Mouse (Mus musculus) hindbrain, embryonic 15.5 days (tissue): Measurements from ENCODE around the gene Pigl. TPM values are rescaled to one million over a fixed set of nuclear protein-coding genes. Genes with fewer than 3 reads are reported as not detected.
"Not testable (repeated sequence)": the region's sequence is repeated elsewhere in the genome, so short reads cannot be mapped to it uniquely, and the experiment has no call there.

ENCODE experiments used
- ATAC-seq: fragments of 200-750 bp; cut with Nextera tagmentation; 2 replicates; pipeline ENCODE4 v1.8.0; 2017; ENCODE audit warnings: low read depth, moderate number of reproducible peaks, moderate TSS enrichment; ENCODE audit not compliant: low FRiP score
- H3K27ac ChIP-seq: fragments of 300-500 bp; sonication (generic); replicated peaks from 2 replicates; pipeline ENCODE4 v1.5.1; 2015; ENCODE audit warnings: mild to moderate bottlenecking, inconsistent platforms
- H3K27me3 ChIP-seq: fragments of 300-500 bp; sonication (generic); 2 replicates; pipeline ENCODE4 v1.6.1; 2015; ENCODE audit warnings: control low read depth, inconsistent platforms
- H3K36me3 ChIP-seq: fragments of 300-500 bp; sonication (generic); 2 replicates; pipeline ENCODE4 v1.6.1; 2015; ENCODE audit warnings: control low read depth, inconsistent platforms
- H3K4me1 ChIP-seq: fragments of 300-500 bp; sonication (generic); replicated peaks from 2 replicates; pipeline ENCODE4 v1.6.1; 2015; ENCODE audit warnings: control low read depth, inconsistent platforms
- H3K4me2 ChIP-seq: fragments of 300-500 bp; sonication (generic); 2 replicates; pipeline ENCODE4 v1.6.1; 2015; ENCODE audit warnings: moderate library complexity, mild to moderate bottlenecking, inconsistent platforms
- H3K4me3 ChIP-seq: fragments of 300-500 bp; sonication (generic); 2 replicates; pipeline ENCODE4 v1.5.1; 2015; ENCODE audit warnings: mild to moderate bottlenecking, inconsistent platforms
- H3K9ac ChIP-seq: fragments of 300-500 bp; sonication (generic); 2 replicates; pipeline ENCODE4 v1.6.1; 2015; ENCODE audit warnings: inconsistent platforms
- H3K9me3 ChIP-seq: fragments of 300-500 bp; sonication (generic); 2 replicates; pipeline ENCODE4 v1.6.1; 2016; ENCODE audit warnings: control low read depth, inconsistent platforms
- WGBS: fragments of 180-500 bp; shearing (Covaris S2); methylation state at CpG from one replicate; pipeline ENCODE4 v1.1.7; 2015; 5-methylcytosine and 5-hydroxymethylcytosine counted together
- polyA plus RNA-seq: library from polyadenylated mRNA; unstranded; fragments of >200 nt; fragmentation: Nextera tagmentation; extraction: Ambion mirVana; gene quantifications from 2 replicates; pipeline ENCODE4 v1.2.1, GENCODE M21; 2015

The Pigl gene
- polyA plus RNA-seq, 1 experiment from 2014 or later = 11.0 TPM

GRCm38 (mm10) chr11:62507683-62508082, 49.4 kb downstream of the Pigl start:
- Histone ChIP-seq H3K36me3 (no peaks in the 10 kb centered on the region), H3K4me1 (no peaks in the 10 kb centered on the region), H3K27ac (no peak overlapping the region), H3K4me2 (no peak overlapping the region), H3K27me3 (no peaks in the 10 kb centered on the region), H3K9ac (no peak overlapping the region), H3K9me3 (no peaks in the 10 kb centered on the region), H3K4me3 (no peak overlapping the region)
- ATAC-seq = no peak
- WGBS = 85% methylated on average over 4 of the region's 4 CpGs

- H3K4me2 ChIP-seq, H3K4me3 ChIP-seq, H3K27ac ChIP-seq, ATAC-seq, H3K27me3 ChIP-seq, H3K4me1 ChIP-seq, H3K9ac ChIP-seq, H3K9me3 ChIP-seq, H3K36me3 ChIP-seq: not testable (repeated sequence)
- 96% methylated on average over 13 of the region's 13 CpGs for WGBS
These were observed 50.1 kb downstream of the Pigl start for GRCm38 (mm10) chr11:62508365-62508764.

GRCm38 (mm10) chr11:62508816-62509215, 50.6 kb downstream of the Pigl start:
- H3K27ac ChIP-seq, ATAC-seq: not testable (repeated sequence)
- 97% methylated on average over 5 of the region's 5 CpGs for WGBS

GRCm38 (mm10) chr11:62509571-62509970, 51.3 kb downstream of the Pigl start:
- Histone ChIP-seq H3K4me3 (no peak overlapping the region), H3K9ac (no peak overlapping the region), H3K27me3 (no peaks in the 10 kb centered on the region), H3K27ac (no peak overlapping the region), H3K36me3 (no peaks in the 10 kb centered on the region), H3K9me3 (no peaks in the 10 kb centered on the region), H3K4me2 (no peak overlapping the region), H3K4me1 (no peaks in the 10 kb centered on the region)
- WGBS = 89% methylated on average over 3 of the region's 3 CpGs
- ATAC-seq = no peak

More at GRCm38 (mm10) chr11:62508816-62509215, 50.6 kb downstream of the Pigl start:
- H3K4me2 ChIP-seq, H3K4me1 ChIP-seq, H3K36me3 ChIP-seq, H3K9me3 ChIP-seq, H3K27me3 ChIP-seq, H3K9ac ChIP-seq, H3K4me3 ChIP-seq: not testable (repeated sequence)

GRCm38 (mm10) chr11:62510956-62511355, 52.7 kb downstream of the Pigl start:
- ATAC-seq = no peak
- H3K4me3 ChIP-seq = no peak overlapping the region
- H3K9ac ChIP-seq = no peak overlapping the region
- H3K4me1 ChIP-seq = no peaks in the 10 kb centered on the region
- H3K27ac ChIP-seq = no peak overlapping the region
- H3K36me3 ChIP-seq = no peaks in the 10 kb centered on the region
- 89% methylated on average over 5 of the region's 5 CpGs for WGBS
- H3K9me3 ChIP-seq = no peaks in the 10 kb centered on the region
- no peaks in the 10 kb centered on the region for H3K27me3 ChIP-seq
- H3K4me2 ChIP-seq = no peak overlapping the region

GRCm38 (mm10) chr11:62511444-62512202, 53.4 kb downstream of the Pigl start:
- WGBS = 63% methylated on average over 13 of the region's 13 CpGs
- no peaks in the 10 kb centered on the region for H3K27me3 ChIP-seq
- no peak for ATAC-seq

GRCm38 (mm10) chr11:62512529-62513080, 54.3 kb downstream of the Pigl start:
- ATAC-seq = no peak
- no peaks in the 10 kb centered on the region for H3K4me1 ChIP-seq

More at GRCm38 (mm10) chr11:62511444-62512202, 53.4 kb downstream of the Pigl start:
- no peak overlapping the region for H3K4me3 ChIP-seq
- no peak overlapping the region for H3K27ac ChIP-seq
- H3K36me3 ChIP-seq = no peaks in the 10 kb centered on the region
- H3K9me3 ChIP-seq = no peaks in the 10 kb centered on the region
- no peaks in the 10 kb centered on the region for H3K4me1 ChIP-seq
- no peak overlapping the region for H3K4me2 ChIP-seq
- no peak overlapping the region for H3K9ac ChIP-seq

GRCm38 (mm10) chr11:62513311-62513710, 55.1 kb downstream of the Pigl start:
- H3K36me3 ChIP-seq = no peaks in the 10 kb centered on the region
- H3K4me3 ChIP-seq = no peak overlapping the region
- no peaks in the 10 kb centered on the region for H3K27me3 ChIP-seq
- 74% methylated on average over 6 of the region's 6 CpGs for WGBS
- H3K9ac ChIP-seq = no peak overlapping the region
- no peaks in the 10 kb centered on the region for H3K9me3 ChIP-seq
- no peak for ATAC-seq
- no peak overlapping the region for H3K27ac ChIP-seq
- H3K4me2 ChIP-seq = no peak overlapping the region
- H3K4me1 ChIP-seq = no peaks in the 10 kb centered on the region

More at GRCm38 (mm10) chr11:62512529-62513080, 54.3 kb downstream of the Pigl start:
- Histone ChIP-seq H3K36me3 (no peaks in the 10 kb centered on the region), H3K9ac (no peak overlapping the region), H3K27ac (no peak overlapping the region), H3K4me2 (no peak overlapping the region), H3K9me3 (no peaks in the 10 kb centered on the region), H3K4me3 (no peak overlapping the region), H3K27me3 (no peaks in the 10 kb centered on the region)
- WGBS = 88% methylated on average over 8 of the region's 8 CpGs

- ATAC-seq = no peak
- Histone ChIP-seq H3K9ac (no peak overlapping the region), H3K27ac (no peak overlapping the region), H3K9me3 (no peaks in the 10 kb centered on the region), H3K4me2 (no peak overlapping the region), H3K27me3 (no peaks in the 10 kb centered on the region), H3K4me3 (no peak overlapping the region), H3K36me3 (no peaks in the 10 kb centered on the region), H3K4me1 (no peaks in the 10 kb centered on the region)
- 18% methylated on average over 2 of the region's 2 CpGs for WGBS
These were observed 60.7 kb downstream of the Pigl start for GRCm38 (mm10) chr11:62518991-62519390.

GRCm38 (mm10) chr11:62522283-62522682, 64.0 kb downstream of the Pigl start:
- peaks cover 11% of the 10 kb centered on the region; the same call in 1 of the 2 replicates for H3K36me3 ChIP-seq
- WGBS = 65% methylated on average over 2 of the region's 2 CpGs
- no peaks in the 10 kb centered on the region for H3K27me3 ChIP-seq
- no peaks in the 10 kb centered on the region for H3K9me3 ChIP-seq
- no peaks in the 10 kb centered on the region for H3K4me1 ChIP-seq
- no peak overlapping the region for H3K9ac ChIP-seq
- no peak overlapping the region for H3K4me3 ChIP-seq
- H3K4me2 ChIP-seq = no peak overlapping the region
- no peak for ATAC-seq
- no peak overlapping the region for H3K27ac ChIP-seq

- 82% methylated on average over 8 of the region's 8 CpGs for WGBS
- Histone ChIP-seq H3K36me3 (peaks cover 11% of the 10 kb centered on the region; the same call in 1 of the 2 replicates), H3K27ac (no peak overlapping the region), H3K4me2 (peak overlapping the region; percentile 86), H3K9ac (0 out of 2 replicates have a peak overlapping the region, but pooled peaks have one; percentile 0), H3K4me1 (peaks cover 20% of the 10 kb centered on the region), H3K4me3 (peak overlapping the region; percentile 78; the same call in 1 of the 2 replicates), H3K9me3 (no peaks in the 10 kb centered on the region), H3K27me3 (no peaks in the 10 kb centered on the region)
- no peak for ATAC-seq
These were observed 78.8 kb downstream of the Pigl start for GRCm38 (mm10) chr11:62537089-62537488.

GRCm38 (mm10) chr11:62537590-62537989, 79.3 kb downstream of the Pigl start:
- ATAC-seq = no peak
- Histone ChIP-seq H3K4me3 (peak overlapping the region; percentile 78), H3K27me3 (no peaks in the 10 kb centered on the region), H3K9me3 (no peaks in the 10 kb centered on the region), H3K36me3 (peaks cover 6% of the 10 kb centered on the region; the same call in 1 of the 2 replicates), H3K4me1 (peaks cover 20% of the 10 kb centered on the region), H3K4me2 (peak overlapping the region; percentile 86), H3K27ac (no peak overlapping the region), H3K9ac (0 out of 2 replicates have a peak overlapping the region, but pooled peaks have one; percentile 0)
- WGBS = 18% methylated on average over 7 of the region's 7 CpGs
